Mouse (Mus musculus) bone marrow, adult 2 months (tissue): ENCODE measurements around the gene Reep6. TPM values are rescaled to one million over a fixed set of nuclear protein-coding genes. Genes with fewer than 3 reads are reported as not detected.

Experiments used
- H3K27ac ChIP-seq: fragments of 200-500 bp; 2 replicates; pipeline ENCODE4 v1.5.1; 2012; ENCODE audit warnings: low read depth, mild to moderate bottlenecking, control low read depth, inconsistent platforms, low read length; ENCODE audit not compliant: control insufficient read depth, poor library complexity, insufficient read depth
- H3K4me1 ChIP-seq: fragments of 200-500 bp; 2 replicates; pipeline ENCODE4 v1.6.1; 2011; ENCODE audit warnings: low read length; ENCODE audit not compliant: control insufficient read depth, insufficient read depth
- H3K4me3 ChIP-seq: fragments of 200-500 bp; replicated peaks from 2 replicates; pipeline ENCODE3; 2011; ENCODE audit warnings: mild to moderate bottlenecking, low read depth, low read length, control low read depth; ENCODE audit not compliant: control insufficient read depth
- CTCF ChIP-seq: fragments of 200-500 bp; IDR thresholded peaks from 2 replicates; pipeline ENCODE4 v1.5.1; 2011; ENCODE audit warnings: low read length, control low read depth; ENCODE audit not compliant: control insufficient read depth, insufficient read depth
- POLR2A ChIP-seq: fragments of 200-500 bp; IDR thresholded peaks from 2 replicates; pipeline ENCODE4 v1.6.1; 2011; ENCODE audit warnings: low read depth, mild to moderate bottlenecking, control low read depth, low read length, borderline replicate concordance; ENCODE audit not compliant: control insufficient read depth
- WGBS: fragments of 180-500 bp; shearing (Covaris S2); methylation state at CpG from one replicate; pipeline ENCODE4 v1.1.7; 2018; 5-methylcytosine and 5-hydroxymethylcytosine counted together
- polyA plus RNA-seq: library from polyadenylated mRNA; stranded (reverse); fragments of >200 nt; gene quantifications from 2 replicates; pipeline ENCODE4 v1.2.4, GENCODE M21; 2011; ENCODE audit warnings: low replicate concordance; ENCODE audit not compliant: missing spikeins, insufficient read depth, insufficient read length

The Reep6 gene
- polyA plus RNA-seq, 1 experiment = 6.5 TPM

- Histone ChIP-seq H3K4me1 (peaks cover 1% of the 10 kb centered on the region; the same call in 1 of the 2 replicates), H3K4me3 (no peak overlapping the region), H3K27ac (no peak overlapping the region)
- WGBS = 1% methylated on average over 7 of the region's 7 CpGs
- TF ChIP-seq CTCF = peak; percentile 96
- TF ChIP-seq POLR2A = no peak
Observed at GRCm38 (mm10) chr10:80350292-80350691, 20.5 kb downstream of the Reep6 start.

- H3K4me1 ChIP-seq = peaks cover 1% of the 10 kb centered on the region; the same call in 1 of the 2 replicates
- H3K27ac ChIP-seq = no peak overlapping the region
- TF ChIP-seq POLR2A = no peak
- no peak for TF ChIP-seq CTCF
- no peak overlapping the region for H3K4me3 ChIP-seq
- WGBS = 38% methylated on average over 11 of the region's 11 CpGs
Observed at GRCm38 (mm10) chr10:80351896-80352295, 22.1 kb downstream of the Reep6 start.

- WGBS = 31% methylated on average over 8 of the region's 8 CpGs
- no peak overlapping the region for H3K4me3 ChIP-seq
- H3K4me1 ChIP-seq = peaks cover 1% of the 10 kb centered on the region; the same call in 1 of the 2 replicates
- no peak overlapping the region for H3K27ac ChIP-seq
- no peak for TF ChIP-seq POLR2A
- TF ChIP-seq CTCF = no peak
Observed at GRCm38 (mm10) chr10:80352727-80353126, 23.0 kb downstream of the Reep6 start.

- Histone ChIP-seq H3K27ac (no peak overlapping the region; the same call in 1 of the 2 replicates), H3K4me3 (no peak overlapping the region), H3K4me1 (no peaks in the 10 kb centered on the region)
- TF ChIP-seq CTCF (no peak), POLR2A (no peak)
- WGBS = 35% methylated on average over 9 of the region's 9 CpGs
Observed at GRCm38 (mm10) chr10:80355431-80355830, 25.7 kb downstream of the Reep6 start.

GRCm38 (mm10) chr10:80356001-80356682 lies 26.4 kb downstream of the Reep6 start, which contains the start of gene Plk5:
Gene Plk5, plus strand, starts transcription at chr10:80356459.
- no peaks in the 10 kb centered on the region for H3K4me1 ChIP-seq
- TF ChIP-seq CTCF = no peak
- no peak for TF ChIP-seq POLR2A
- no peak within 1 kb of the TSS for H3K4me3 ChIP-seq
- H3K27ac ChIP-seq = no peak within 1 kb of the TSS; the same call in 1 of the 2 replicates
- WGBS = 2% methylated on average over 53 of the region's 53 CpGs

- H3K4me1 ChIP-seq = no peaks in the 10 kb centered on the region
- no peak overlapping the region for H3K27ac ChIP-seq
- TF ChIP-seq CTCF (no peak), POLR2A (no peak)
- 6% methylated on average over 34 of the region's 34 CpGs for WGBS
- no peak overlapping the region for H3K4me3 ChIP-seq
Observed at GRCm38 (mm10) chr10:80356737-80357136, 27.0 kb downstream of the Reep6 start.

- TF ChIP-seq CTCF = no peak
- no peak for TF ChIP-seq POLR2A
- H3K27ac ChIP-seq = no peak overlapping the region
- WGBS = 27% methylated on average over 7 of the region's 7 CpGs
- no peak overlapping the region for H3K4me3 ChIP-seq
- H3K4me1 ChIP-seq = no peaks in the 10 kb centered on the region
Observed at GRCm38 (mm10) chr10:80357336-80357735, 27.6 kb downstream of the Reep6 start.

GRCm38 (mm10) chr10:80357994-80358639 lies 28.4 kb downstream of the Reep6 start:
- H3K27ac ChIP-seq = no peak overlapping the region
- no peak for TF ChIP-seq CTCF
- TF ChIP-seq POLR2A = no peak
- H3K4me3 ChIP-seq = no peak overlapping the region
- H3K4me1 ChIP-seq = no peaks in the 10 kb centered on the region
- WGBS = 6% methylated on average over 31 of the region's 31 CpGs

- Histone ChIP-seq H3K4me3 (no peak overlapping the region), H3K27ac (no peak overlapping the region), H3K4me1 (no peaks in the 10 kb centered on the region)
- WGBS = 53% methylated on average over 6 of the region's 6 CpGs
- TF ChIP-seq CTCF = no peak
- TF ChIP-seq POLR2A = no peak
Observed at GRCm38 (mm10) chr10:80363734-80364133, 34.0 kb downstream of the Reep6 start.
